Mouse (Mus musculus) lung, postnatal 25 days (tissue): ENCODE results near the gene Espnl.

ENCODE experiments used
- DNase-seq: peaks from one replicate; pipeline ENCODE4 v3.0.0; 2022; ENCODE audit warnings: low spot score

Gene Espnl

GRCm38 (mm10) chr1:91381091-91381471 lies 59.2 kb downstream of the Espnl start:
- DNase-seq, result no peak

GRCm38 (mm10) chr1:91390369-91390768 lies 68.5 kb downstream of the Espnl start:
- no peak for DNase-seq

- no peak for DNase-seq
Observed at GRCm38 (mm10) chr1:91397927-91398259, 76.0 kb downstream of the Espnl start.
